ENCODE assay signal across 8 mouse cellular contexts in the genomic region with DNA sequence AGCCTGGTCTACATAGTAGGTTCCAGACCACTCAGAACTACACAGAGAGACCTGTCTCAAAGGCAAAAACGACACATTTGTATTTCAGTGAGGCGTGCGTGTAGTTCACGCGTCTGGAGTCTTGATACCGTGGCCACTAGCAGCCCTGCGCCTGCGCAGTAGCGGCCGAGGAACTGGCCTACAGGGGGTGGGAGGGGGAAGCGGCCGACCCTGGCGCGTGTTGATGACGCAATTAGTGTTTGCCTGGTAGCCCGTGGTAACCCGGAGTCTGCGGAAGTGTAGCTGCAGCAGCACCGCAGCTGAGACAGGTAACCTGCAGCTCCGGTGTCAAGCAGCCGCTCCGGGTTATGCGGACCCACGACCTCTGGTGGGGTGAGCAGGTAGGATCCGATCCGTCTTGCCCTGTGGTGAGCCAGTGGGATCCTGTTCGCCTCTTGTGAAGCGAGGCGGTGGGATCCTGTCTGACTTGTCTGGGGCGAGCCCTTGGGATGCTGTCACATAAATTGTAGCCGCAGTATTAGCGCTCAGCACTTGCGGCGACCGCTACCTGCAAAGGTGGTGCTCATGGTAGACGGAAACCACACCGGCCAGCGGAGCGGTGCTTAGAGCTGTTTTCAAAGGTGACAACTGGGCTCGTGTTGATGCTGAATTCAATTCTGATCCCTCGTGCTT. TPM values are rescaled to one million over a fixed set of nuclear protein-coding genes. Genes with fewer than 3 reads are reported as not detected.
A peak's percentile ranks its signal among the peaks of the same experiment; 100 is the strongest.
DNase-seq lines count a peak whose midpoint lies in the region; ATAC-seq and TF ChIP-seq lines count a peak whose summit lies in the region.

A gene (plus strand): TSS at position 254 of the 672 bp plus-strand sequence.

- TF ChIP-seq CTCF in kidney, postnatal 0 days (IDR thresholded peaks at IDR 0.05; ENCODE audit: low read depth), result peak; percentile 49

- ATAC-seq in erythroid progenitor cell, adult 5-6 weeks (replicated peaks; ENCODE audit: low FRiP score, poor library complexity, severe bottlenecking), result peak; percentile 79
- peak; percentile 93 for ATAC-seq in heart, embryonic 12.5 days (ENCODE audit: insufficient number of reproducible peaks, low FRiP score)
- ATAC-seq in kidney, postnatal 0 days (replicated peaks; ENCODE audit: low FRiP score, low read depth), result peak; percentile 95
- ATAC-seq in liver, embryonic 11.5 days (replicated peaks; ENCODE audit: low FRiP score), result peak; percentile 92
- ATAC-seq in stomach, embryonic 14.5 days (ENCODE audit: insufficient number of reproducible peaks, insufficient read depth, low FRiP score, low read depth), result peak; percentile 94

- under 1% methylated on average over 41 of the region's 41 CpGs for WGBS in heart, embryonic 12.5 days
- WGBS in kidney, postnatal 0 days, result under 1% methylated on average over 41 of the region's 41 CpGs
- under 1% methylated on average over 41 of the region's 41 CpGs for WGBS in liver, embryonic 11.5 days
- WGBS in stomach, embryonic 14.5 days, result under 1% methylated on average over 41 of the region's 41 CpGs

- no peaks in the 10 kb centered on the region for H3K9me3 ChIP-seq in heart, embryonic 12.5 days (replicated peaks)
- H3K9me3 ChIP-seq in kidney, postnatal 0 days (replicated peaks; ENCODE audit: low read length), result no peaks in the 10 kb centered on the region
- H3K9me3 ChIP-seq in liver, embryonic 11.5 days (ENCODE audit: control insufficient read depth, low read length), result no peaks in the 10 kb centered on the region; the same call in 1 of the 2 replicates
- H3K9me3 ChIP-seq in stomach, embryonic 14.5 days (ENCODE audit: control insufficient read depth, low read depth, low read length), result no peaks in the 10 kb centered on the region

- no peaks in the 10 kb centered on the region; the same call in 1 of the 2 replicates for H3K27me3 ChIP-seq in heart, embryonic 12.5 days (replicated peaks)
- H3K27me3 ChIP-seq in kidney, postnatal 0 days (ENCODE audit: insufficient read depth, low read length), result no peaks in the 10 kb centered on the region
- H3K27me3 ChIP-seq in liver, embryonic 11.5 days (replicated peaks; ENCODE audit: control insufficient read depth, insufficient read depth, low read length), result no peaks in the 10 kb centered on the region
- no peaks in the 10 kb centered on the region for H3K27me3 ChIP-seq in stomach, embryonic 14.5 days (ENCODE audit: control insufficient read depth, insufficient read depth, low read length)

- H3K36me3 ChIP-seq in heart, embryonic 12.5 days, result 0 out of 2 replicates have a peak, but pooled peaks cover 2% of the 10 kb centered on the region
- no peaks in the 10 kb centered on the region for H3K36me3 ChIP-seq in kidney, postnatal 0 days (ENCODE audit: insufficient read depth, low read length)
- no peaks in the 10 kb centered on the region for H3K36me3 ChIP-seq in liver, embryonic 11.5 days (ENCODE audit: control insufficient read depth, insufficient read depth, low read length)
- H3K36me3 ChIP-seq in stomach, embryonic 14.5 days (ENCODE audit: control insufficient read depth, insufficient read depth, low read length), result no peaks in the 10 kb centered on the region

- H3K27ac ChIP-seq in heart, embryonic 12.5 days (ENCODE audit: poor library complexity, severe bottlenecking), result no peak within 1 kb of the TSS
- no peak within 1 kb of the TSS for H3K27ac ChIP-seq in kidney, postnatal 0 days
- no peak within 1 kb of the TSS for H3K27ac ChIP-seq in liver, embryonic 11.5 days (ENCODE audit: low read depth, low read length)
- no peak within 1 kb of the TSS for H3K27ac ChIP-seq in stomach, embryonic 14.5 days (ENCODE audit: low read length)

- H3K4me2 ChIP-seq in heart, embryonic 12.5 days, result peak within 1 kb of the TSS; percentile 97
- H3K4me2 ChIP-seq in kidney, postnatal 0 days (ENCODE audit: low read length), result peak within 1 kb of the TSS; percentile 84
- peak within 1 kb of the TSS; percentile 89 for H3K4me2 ChIP-seq in liver, embryonic 11.5 days
- peak within 1 kb of the TSS; percentile 57 for H3K4me2 ChIP-seq in stomach, embryonic 14.5 days (replicated peaks; ENCODE audit: low read depth, low read length)

- H3K4me1 ChIP-seq in heart, embryonic 12.5 days (replicated peaks), result peaks cover 6% of the 10 kb centered on the region
- no peaks in the 10 kb centered on the region for H3K4me1 ChIP-seq in kidney, postnatal 0 days (replicated peaks; ENCODE audit: insufficient read depth, low read length)
- H3K4me1 ChIP-seq in liver, embryonic 11.5 days (replicated peaks; ENCODE audit: control insufficient read depth, insufficient read depth, low read length), result no peaks in the 10 kb centered on the region
- 0 out of 2 replicates have a peak, but pooled peaks cover 6% of the 10 kb centered on the region for H3K4me1 ChIP-seq in stomach, embryonic 14.5 days (ENCODE audit: control insufficient read depth, insufficient read depth, low read length)

- peak within 1 kb of the TSS; percentile 63 for H3K9ac ChIP-seq in heart, embryonic 12.5 days
- peak within 1 kb of the TSS; percentile 64 for H3K9ac ChIP-seq in kidney, postnatal 0 days (ENCODE audit: low read depth, low read length)
- H3K9ac ChIP-seq in liver, embryonic 11.5 days (ENCODE audit: low read depth, low read length), result peak within 1 kb of the TSS; percentile 73
- peak within 1 kb of the TSS; percentile 43 for H3K9ac ChIP-seq in stomach, embryonic 14.5 days (replicated peaks; ENCODE audit: low read depth, low read length)

- peak; percentile 97 for DNase-seq in CD4-positive helper T cell, adult 2 months (ENCODE audit: low read depth, low spot score)
- DNase-seq in brain, embryonic 18.5 days (ENCODE audit: low read depth, low spot score), result peak; percentile 87
- peak; percentile 98 for DNase-seq in kidney, postnatal 0 days (ENCODE audit: low spot score)
- DNase-seq in liver, embryonic 11.5 days (ENCODE audit: low spot score), result peak; percentile 97
- DNase-seq in naive thymus-derived CD4-positive, alpha-beta T cell, adult 2 months (ENCODE audit: low read depth), result peak; percentile 99

- peak within 1 kb of the TSS; percentile 71 for H3K4me3 ChIP-seq in heart, embryonic 12.5 days
- H3K4me3 ChIP-seq in kidney, postnatal 0 days (replicated peaks; ENCODE audit: low read depth, low read length), result peak within 1 kb of the TSS; percentile 71
- peak within 1 kb of the TSS; percentile 85 for H3K4me3 ChIP-seq in liver, embryonic 11.5 days (ENCODE audit: low read depth, low read length)
- peak within 1 kb of the TSS; percentile 61 for H3K4me3 ChIP-seq in stomach, embryonic 14.5 days (ENCODE audit: low read depth, low read length)

RNA-seq across cellular contexts. Expression of the gene that starts here (rescaled TPM):
- total RNA-seq in erythroid progenitor cell, adult 5-6 weeks (2015; ENCODE audit: low replicate concordance), result 5.9 and 11.9 TPM in 2 replicates
- 19.9 and 28.4 TPM in 2 replicates for total RNA-seq in erythroid progenitor cell, adult 5-6 weeks (2017; ENCODE audit: low replicate concordance)
- 53.5 and 53.8 TPM in 2 replicates for polyA plus RNA-seq in heart, embryonic 12.5 days (2016; fragmentation: Nextera tagmentation; extraction: Ambion mirVana)
- polyA plus RNA-seq in kidney, postnatal 0 days (2015; fragmentation: Nextera tagmentation; extraction: Ambion mirVana), result 146 and 153 TPM in 2 replicates
- polyA plus RNA-seq in liver, embryonic 11.5 days (2014; fragmentation: Nextera tagmentation; extraction: Ambion mirVana), result 30.6 and 31.8 TPM in 2 replicates
- 140 TPM in 2 replicates for polyA plus RNA-seq in stomach, embryonic 14.5 days (2014; fragmentation: Nextera tagmentation; extraction: Ambion mirVana)
